Mouse (Mus musculus): ENCODE data around the gene Slc39a2.
"Not testable (repeated sequence)": the region's sequence is repeated elsewhere in the genome, so short reads cannot be mapped to it uniquely, and the experiment has no call there.

Slc39a2 gene

DNA sequence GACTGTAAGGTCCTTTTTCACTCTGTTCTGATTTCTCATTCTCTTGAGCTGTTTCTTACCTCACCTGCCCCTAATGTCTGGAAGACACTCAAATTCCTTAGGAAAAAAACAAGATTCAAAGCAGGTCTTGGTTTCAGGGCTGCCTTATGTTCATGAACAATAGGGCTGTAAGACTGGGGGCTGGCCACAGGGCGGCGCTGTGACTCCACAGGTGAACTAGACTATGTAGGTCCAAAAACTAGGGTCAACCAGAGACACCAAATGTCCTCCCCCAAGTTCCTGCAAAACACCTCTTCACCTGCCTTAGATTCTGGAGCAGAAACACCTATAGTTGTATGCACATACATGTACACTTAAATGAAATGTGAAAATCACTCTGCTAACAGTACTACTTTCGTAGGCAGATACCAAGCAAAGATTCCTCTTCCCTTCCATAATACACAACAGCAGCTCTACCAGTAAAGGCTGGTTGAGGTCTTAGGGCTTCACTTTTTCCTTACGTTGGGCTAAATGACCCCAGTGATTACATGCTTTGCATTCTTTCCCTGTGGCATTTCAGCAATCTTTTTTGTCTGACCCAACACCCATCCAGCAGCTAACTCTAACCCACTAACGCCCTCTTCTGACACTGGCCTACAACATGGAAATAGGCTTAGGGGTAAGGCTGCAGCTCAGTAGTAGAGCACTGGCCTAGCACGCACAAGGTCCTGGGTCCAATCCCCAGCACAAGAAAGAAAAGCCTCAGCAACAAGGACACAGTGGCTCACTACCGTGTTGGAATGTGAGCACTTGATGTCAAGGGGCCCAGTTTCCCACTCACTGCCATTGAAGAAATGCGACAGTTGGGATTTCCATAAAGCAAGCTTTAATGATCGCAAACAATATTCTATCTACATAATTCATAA is 10.4 kb downstream of the Slc39a2 start:
- DNase-seq, result peak; percentile 85

DNA sequence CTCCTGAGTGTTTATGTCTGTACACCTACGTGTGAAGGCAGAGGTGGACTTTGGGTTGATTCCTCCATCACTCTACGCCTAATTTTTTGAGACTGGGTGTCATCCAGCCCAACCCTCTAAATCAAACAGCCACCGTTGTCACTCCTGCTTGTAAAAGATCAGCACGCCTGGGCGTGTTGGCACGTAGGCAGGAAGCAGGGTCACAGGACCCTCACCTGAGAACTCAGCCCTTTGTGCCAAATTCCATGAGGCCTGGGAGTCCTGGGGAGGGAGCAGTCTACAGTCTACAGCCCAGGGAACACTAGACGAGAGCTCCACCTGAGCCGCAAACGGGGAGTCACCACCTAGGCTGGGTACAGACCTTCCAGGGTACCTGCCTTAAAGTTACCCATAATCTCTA is 11.1 kb downstream of the Slc39a2 start:
- no peak for DNase-seq

DNA sequence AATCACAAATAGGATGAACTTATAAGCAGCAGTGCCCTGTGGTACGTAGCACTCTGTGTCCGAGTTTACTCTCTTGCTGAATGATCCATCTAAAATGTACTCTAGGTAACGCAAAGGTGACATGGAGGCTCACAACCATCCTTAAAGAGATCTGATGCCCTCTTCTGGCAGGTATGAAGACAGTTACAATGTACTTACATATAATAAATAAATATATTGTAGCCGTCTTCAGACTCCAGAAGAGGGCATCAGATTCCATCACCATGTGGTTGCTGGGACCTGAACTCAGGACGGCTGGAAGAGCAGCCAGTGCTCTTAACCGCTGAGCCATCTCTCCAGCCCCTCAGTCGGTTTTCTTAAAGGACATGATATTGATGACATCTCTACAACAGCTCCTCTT is 12.0 kb downstream of the Slc39a2 start:
- DNase-seq, result no peak

DNA sequence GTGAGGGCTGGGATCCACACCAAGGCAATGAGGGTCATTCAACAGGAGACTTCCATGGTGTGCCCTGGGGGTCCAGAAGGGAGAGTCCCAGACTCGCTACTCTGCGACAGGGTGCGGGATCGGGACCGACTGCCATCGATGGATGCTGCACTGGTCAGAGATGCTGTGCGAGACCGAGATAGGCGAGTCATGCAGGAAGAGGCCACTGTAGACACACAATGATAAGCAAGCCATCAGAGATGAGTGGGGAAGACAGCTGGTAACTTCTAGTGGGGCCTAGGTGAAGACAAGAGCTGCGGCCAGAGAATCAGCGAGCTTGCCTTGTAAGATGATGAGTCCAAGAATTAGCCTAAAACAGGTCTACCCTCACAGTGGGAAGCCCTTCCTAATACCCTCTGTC is 13.4 kb downstream of the Slc39a2 start:
- no peak for DNase-seq

DNA sequence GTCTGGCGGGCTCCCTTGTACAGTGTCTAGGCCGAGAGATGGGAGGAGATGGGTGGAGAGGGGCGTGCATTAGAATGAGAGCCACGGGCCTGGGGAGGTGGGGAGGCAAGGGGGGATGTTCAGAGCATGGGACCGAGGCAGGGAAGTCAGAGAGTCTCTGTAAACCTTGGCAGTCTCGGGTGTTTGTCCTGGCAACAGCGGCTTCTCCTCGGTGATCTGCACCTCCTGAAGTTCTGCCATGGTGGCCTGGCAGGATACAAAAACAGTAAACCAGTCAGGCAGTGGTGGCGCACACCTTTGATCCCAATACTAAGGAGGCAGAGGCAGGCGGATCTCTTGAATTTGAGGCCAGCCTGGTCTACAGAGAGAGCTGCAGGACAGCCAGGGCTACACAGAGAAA is 18.6 kb downstream of the Slc39a2 start:
- no peak for DNase-seq

DNA sequence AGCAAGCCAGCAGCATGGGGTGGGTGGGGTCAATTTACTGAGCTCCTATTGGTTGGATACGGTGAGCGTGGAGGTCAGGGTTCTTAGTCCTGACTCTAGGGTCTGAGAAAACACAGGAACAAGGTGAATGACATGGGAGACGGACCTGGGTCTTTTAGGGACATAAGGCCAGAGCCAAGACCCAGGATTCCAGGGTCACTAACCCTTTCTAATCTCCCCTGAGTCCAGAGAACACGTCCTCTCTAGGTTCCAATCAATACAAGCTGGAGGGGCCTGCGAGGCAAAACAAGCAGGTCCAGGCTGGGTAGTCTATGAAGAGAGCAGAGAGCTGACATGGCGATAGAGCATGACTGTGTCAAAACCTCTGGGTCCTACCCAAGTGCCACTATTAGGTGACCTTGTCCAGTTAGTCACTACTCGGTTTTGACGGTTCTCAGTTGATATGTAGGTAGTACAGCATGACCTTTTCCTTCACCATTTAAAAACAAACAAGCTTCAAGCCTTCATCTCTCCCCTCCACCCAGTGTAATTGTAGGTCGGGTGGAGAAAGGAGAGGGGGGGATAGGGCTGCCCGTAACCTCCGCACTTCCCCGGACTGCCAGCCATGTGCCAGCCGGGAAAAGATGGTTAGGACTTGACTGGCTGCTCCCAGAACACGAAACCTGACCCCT is 19.8 kb downstream of the Slc39a2 start:
- DNase-seq, result no peak

DNA sequence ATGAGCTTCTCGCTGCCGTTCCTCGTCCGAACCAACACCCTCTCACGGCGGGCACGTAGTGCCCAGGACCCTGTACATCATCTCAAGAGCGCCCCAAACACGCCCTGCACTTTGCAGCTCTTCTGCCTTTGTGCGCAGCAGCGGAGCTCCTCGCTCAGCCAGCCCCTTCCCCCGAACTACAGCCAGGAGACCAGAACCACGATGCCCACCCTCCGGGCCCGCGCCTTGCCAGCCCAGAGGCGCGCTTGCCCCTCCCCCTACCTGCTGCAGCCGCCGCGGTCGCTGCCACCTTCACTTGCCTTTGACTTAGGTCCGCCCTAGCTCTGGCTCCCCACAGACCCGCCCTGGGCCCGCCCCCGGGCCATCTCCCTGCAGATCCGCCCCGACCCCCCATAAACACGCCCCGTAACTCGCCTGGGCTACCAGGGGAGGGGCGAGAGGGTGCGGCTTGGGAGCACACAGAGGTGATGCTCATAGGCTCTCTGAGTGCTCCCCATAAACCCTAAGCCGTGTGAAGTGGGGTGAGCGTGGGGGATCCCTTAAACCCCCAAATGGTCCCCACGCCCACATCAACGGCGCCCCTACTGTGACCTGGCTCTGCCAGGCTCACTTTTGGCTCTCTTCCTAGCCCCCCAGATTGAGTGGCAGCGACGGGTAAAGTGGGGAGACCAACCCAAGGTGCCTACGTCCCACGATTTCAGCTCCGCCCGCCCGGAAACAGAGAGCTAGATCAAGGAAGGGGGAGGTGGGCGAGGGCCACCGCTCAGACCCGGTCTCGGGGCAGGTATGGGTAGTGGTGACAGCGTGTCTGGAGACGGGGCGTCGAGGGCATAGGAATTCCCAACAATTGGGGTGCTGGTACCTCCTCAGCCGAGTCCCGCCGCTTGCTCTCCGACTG is 20.6 kb downstream of the Slc39a2 start:
- DNase-seq, result peak; percentile 48 to 66

DNA sequence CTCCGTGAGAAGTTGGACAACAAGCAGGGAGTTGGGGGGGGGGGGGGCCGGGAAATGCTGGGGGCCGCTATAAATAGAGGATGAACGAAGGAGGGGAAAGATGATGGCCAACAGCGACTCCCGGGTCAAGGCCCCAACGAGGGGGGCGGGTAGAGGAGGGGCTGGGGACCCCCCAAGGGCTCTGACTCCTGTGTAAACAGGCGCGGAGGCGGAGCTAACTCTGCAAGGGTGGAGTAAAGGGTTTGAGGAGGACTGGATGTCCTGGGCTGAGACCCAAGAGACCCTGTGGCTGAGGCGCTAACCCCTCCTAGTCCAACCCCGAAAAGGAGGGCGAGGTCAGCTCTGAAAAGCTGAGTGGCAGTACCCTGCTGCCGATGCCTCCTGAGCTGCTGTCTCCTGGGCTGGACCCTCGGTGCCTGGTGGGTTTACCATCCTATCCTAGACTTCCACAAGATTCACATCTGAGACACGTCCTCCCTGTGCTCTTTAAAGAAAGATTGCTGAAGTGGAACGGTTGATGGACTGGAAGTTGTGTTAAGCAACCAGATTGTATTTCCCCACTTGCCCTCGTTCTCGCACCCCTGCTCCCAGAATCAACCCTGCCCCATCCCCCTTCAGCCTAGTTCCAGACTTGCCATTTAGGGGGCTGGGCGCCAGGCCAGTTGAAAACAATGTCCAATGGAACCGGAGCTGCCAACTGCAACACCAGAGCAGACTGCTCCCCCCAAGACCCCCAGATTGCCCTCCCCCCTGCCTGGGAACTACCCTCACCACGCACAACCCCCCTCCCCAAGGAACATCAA is 21.5 kb downstream of the Slc39a2 start, which contains the start of gene Ndrg2:
TSS of gene Ndrg2 (minus strand) at position 199 of the 803 bp plus-strand sequence.
- DNase-seq, result peak; percentile 37 to 52

DNA sequence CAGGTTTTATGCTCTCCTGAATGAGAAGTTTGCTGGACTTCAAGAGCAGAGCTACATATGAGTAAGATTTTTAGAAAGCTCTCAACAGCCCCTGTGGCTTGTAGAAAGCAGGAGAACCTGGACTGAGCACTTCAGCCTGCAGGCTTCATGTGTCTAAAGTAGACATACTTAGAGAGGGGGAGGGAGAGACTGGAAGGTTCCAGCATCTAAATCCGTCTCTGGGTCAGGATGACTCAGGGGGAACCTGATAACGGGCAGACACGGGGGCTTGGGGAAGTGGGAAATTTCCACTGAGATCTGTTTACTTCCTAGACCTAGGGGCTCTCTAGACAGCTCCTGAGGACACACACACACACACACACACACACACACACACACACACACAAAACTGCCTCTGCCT is 22.3 kb downstream of the Slc39a2 start:
- DNase-seq, result no peak

DNA sequence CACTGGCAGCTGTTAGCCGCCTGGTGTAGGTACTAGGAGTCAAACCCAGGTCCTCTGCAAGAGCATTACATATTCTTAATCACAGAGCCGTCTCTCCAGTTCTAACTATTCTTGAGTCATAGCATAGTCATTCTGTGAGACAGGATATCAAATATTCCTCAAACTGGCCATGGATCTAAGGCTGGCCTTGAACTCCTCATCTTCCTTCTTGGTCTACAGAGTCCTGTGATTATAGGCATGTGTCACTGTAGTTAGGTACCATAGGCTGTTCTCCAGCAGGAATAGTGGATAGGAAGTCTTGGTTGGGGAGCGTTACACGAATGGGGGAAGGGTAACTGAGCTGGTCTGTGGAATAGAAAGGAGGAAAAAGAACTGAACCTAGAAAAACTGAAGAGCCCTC is 23.9 kb downstream of the Slc39a2 start:
- DNase-seq, result no peak

DNA sequence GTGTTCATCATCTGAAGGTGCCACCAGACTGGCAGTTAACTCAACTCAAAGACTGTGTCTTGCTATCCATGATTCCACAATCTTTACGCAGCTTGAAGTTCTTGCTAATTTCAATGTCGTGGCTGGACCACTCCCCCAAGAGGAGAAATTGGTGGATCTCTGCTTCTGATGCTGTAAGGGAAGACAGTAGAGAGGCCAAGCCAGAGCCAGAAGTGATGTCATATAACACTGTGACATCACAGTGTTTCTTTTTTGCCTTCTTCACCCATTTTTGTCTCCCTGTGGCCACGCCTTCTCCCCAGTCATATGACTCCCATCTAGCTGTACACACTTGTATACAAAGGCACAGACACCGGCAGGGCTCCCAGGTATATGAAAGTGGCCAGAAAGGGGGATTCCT is 25.4 kb downstream of the Slc39a2 start, which contains the start of gene Tppp2:
TSS of gene Tppp2 (plus strand) at position 301 of the 400 bp plus-strand sequence.
- DNase-seq, result no peak

DNA sequence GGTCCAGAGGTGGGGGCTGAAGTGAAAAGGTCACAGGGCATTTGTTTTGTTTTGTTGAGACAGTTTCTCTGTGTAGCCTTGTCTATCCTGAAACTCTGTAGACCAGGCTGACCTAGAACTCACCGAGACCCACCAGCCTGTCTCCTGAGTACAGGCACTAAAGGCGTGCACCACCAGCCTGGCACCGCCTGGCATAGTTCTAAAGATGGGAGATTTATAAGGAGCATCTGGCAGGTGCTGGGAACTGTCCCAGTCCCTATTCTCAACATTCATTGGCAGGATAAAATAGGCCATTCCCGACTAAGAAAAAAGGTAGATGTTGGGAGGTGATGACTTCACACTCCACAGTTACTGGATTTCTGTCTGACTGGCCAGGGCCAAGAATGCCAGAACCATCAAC is 26.3 kb downstream of the Slc39a2 start:
- DNase-seq, result no peak

DNA sequence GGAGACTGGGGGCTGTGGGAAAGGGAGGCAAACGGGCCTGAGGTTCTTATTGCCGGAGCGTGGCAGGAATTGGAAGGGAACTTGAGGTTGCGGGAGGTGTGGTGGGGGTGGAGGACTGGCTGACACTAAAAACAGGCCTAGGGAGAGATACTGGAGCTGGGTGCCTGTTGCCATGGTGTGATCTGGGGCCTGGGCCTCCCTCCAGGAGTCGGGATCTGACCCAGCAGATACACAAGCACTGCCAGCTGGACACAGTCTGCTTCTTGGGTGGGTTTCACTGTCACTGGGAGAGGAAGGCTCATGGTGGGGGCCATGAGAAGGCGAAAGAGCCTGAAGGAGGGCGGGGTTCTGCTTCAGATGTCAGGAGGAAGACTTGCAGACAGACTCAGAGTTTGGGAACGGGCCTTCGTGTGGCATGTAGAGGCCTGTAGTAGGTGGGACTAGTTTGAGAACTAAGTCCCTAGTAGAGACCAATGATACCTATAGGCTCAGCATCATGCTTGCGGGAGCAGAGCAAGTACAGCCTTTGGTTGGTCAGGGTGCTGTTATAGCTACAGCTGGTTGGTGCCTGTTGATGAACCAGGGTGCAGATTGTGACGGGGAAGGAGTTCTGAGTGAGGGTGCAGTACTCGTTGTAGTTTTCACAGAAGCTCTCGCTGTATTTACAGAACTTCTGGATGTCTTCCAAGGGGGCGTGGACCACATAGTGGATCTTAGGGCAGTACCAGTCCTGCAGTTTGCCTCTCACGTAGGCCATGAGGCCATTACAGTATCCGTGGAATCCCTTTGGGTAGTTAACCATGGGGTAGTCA is 29.3 kb downstream of the Slc39a2 start:
- DNase-seq, result peak in 1 of 2 experiments; percentile 26

DNA sequence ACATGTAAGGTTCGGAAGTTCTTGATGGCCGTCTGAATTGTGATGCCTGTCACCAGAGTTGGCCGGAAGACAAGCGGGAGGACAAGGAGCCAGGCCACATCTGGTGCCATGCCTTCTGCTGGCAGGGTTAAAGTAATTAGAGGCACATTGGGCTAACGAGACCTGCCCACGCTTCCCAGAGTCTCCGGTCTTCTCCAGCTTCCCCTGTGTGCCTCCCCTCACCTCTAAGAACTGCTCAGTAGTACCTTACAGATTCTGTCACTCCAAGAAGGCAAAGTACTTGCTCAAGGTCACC is 29.8 kb downstream of the Slc39a2 start, which contains the start of gene Rnase13:
TSS of gene Rnase13 (minus strand) at position 203 of the 295 bp plus-strand sequence.
- DNase-seq, result no peak

DNA sequence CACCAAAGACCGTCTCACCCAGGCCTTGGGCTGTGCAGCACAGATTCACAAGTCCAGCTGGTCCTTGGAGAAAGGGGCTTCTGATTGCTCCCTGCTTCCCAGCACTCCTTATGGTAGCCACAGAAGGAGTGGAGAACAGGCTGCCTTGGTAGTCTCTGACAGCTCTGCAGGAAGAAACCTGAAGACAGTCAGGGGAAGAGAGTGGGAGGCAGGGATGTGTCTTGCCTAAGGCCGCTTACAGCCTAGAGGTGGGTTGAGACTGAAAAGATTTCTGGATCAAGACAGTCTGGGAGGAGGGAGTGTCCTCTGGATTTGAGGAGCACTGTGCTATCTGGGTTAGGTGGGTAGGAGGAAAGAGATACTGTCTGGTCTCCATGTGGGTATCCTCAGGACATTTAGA is 30.2 kb downstream of the Slc39a2 start:
- DNase-seq, result no peak

DNA sequence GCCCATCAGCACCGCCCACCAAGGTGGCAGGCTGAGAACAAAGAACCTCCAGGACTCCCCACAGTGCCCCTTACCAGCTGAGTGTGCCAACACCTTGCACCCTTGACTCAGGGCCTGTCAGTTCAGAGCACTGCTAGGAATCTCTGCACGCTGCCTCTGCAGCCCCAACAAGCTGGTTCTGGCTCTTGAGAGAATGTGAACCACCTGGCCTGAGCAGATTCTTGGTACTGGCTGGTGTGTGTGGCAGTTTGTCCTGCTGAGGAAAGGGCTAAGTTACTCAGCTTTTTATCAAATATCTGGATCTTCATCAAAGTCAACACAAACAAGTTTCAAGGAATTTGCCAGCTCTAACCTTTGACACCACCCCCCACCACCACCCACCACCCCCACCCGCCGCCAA is 30.8 kb downstream of the Slc39a2 start:
- DNase-seq, result no peak

DNA sequence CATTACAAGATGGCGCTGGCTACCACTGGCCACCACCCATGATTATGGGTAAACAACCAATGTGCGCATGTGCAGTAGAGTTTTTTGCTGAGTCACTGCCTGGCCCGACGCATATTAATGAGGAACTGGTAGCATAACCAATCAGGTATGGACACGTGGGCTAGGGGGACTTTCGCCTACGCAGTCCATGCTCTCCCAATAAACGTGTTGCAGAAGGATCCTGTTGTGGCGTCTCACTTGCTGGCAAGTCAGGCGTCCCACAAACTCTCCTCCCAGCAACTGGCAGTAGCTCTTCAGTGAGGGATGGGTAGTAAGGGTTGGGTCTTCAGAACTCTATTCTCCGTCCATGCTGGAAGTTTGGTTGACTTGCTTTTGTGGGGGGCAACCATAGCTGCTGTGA is 34.2 kb downstream of the Slc39a2 start:
- DNase-seq, result not testable (repeated sequence)

DNA sequence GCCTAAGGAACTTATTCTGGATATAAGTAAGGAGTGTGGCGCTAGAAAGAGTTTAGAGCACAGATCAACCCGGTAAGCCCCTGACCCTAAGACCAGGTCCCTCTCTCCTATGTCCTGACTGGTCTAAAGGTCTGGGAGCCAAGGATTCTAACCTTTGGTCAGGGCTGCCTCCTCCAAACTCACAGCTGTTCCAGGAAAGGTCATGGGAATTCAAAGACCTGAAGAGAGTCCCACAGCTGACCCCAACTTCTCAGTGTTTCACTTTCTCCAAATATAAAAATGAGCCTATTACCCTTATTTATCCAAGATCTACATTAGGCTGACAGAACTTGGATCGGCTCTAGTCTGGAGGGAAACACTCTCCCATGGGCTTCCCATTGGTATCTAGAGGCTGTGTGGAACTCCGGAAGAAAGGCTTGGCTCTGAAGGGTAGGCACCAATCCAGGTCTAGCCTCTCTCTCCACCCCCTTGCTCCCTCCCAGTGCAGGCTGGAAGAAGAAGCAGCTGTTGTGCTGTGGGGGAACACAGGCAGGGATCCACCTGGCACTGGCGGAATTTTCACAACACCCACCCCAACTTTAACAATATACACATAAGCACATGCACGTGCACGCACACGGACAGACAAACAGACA is 36.7 kb downstream of the Slc39a2 start:
- DNase-seq, result no peak

DNA sequence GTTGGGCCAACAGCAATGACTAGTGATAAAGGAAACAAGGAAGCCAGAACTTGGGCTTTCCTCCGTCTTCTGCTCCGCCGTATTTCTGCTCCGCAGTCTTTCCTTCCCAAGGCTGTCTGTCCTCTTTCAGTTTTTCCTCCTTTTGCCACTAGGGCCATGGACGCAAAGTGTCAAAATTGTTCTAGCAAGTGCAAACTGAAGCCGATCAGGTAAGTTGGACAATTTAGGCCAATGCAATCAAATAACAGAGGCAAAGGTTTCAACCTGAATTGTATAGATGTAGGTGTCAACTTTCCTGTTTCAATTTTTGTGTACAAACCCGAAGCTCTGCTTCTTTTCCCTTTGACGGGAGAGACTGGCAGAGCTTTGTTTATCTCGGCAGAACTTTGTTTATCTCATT is 37.3 kb downstream of the Slc39a2 start:
- no peak for DNase-seq

DNA sequence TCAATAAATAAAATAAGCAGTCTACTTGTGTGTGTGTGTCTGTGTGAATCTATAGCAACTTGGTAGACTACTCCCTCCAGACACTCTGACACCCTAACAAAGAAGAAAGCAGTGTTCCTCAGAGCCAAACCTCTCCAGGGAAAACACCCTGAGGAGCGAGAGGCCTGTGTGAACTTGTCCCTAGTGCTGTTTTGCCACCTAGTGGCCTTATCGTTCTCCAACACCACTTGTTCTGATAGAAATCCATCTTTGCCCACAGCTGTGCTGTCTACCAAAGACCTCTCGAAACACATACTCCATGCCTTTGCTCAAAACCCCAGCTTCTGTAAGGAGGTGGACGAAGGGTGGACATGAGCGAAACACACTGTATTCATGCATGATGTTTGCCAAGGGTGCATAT is 38.1 kb downstream of the Slc39a2 start:
- peak; percentile 38 to 54 for DNase-seq
